22 mouse cellular contexts compared by ENCODE assay signal in genomic region chr5:74029787-74030186, GRCm38 (mm10). TPM values are rescaled to one million over a fixed set of nuclear protein-coding genes. Genes with fewer than 3 reads are reported as not detected.
DNase-seq lines count a peak whose midpoint lies in the region; ATAC-seq and TF ChIP-seq lines count a peak whose summit lies in the region.
"Had no signal": no experiment of that assay in that cellular context is flagged by ENCODE, and none has a peak within 500 bp of the region (broad histone marks: within the 10 kb centered on the region; RNA-seq: fewer than 3 reads in every experiment).

No protein-coding gene starts in this region.

- WGBS in lung, embryonic 16.5 days = 39% methylated on average over 7 of the region's 7 CpGs
- WGBS in lung, postnatal 0 days = 34% methylated on average over 7 of the region's 7 CpGs
- 71% methylated on average over 7 of the region's 7 CpGs for WGBS in midbrain, embryonic 13.5 days

- TF ChIP-seq EP300 in lung, postnatal 0 days (IDR thresholded peaks at IDR 0.05) = peak; percentile 61

- ATAC-seq in lung, embryonic 16.5 days (ENCODE audit: low read depth) = peak; percentile 45; the same call in 1 of the 2 replicates
- peak; percentile 71 for ATAC-seq in lung, postnatal 0 days
- ATAC-seq in midbrain, embryonic 13.5 days = no peak
- ATAC-seq: CD4-positive, CD25-positive, alpha-beta regulatory T cell, adult 4 months; forebrain, embryonic 15.5 days; hindbrain, postnatal 0 days had no signal

- TF ChIP-seq CTCF in lung, postnatal 0 days (IDR thresholded peaks at IDR 0.05) = no peak

- no peak overlapping the region for H3K27ac ChIP-seq in lung, embryonic 16.5 days (ENCODE audit: low read length)
- no peak overlapping the region for H3K27ac ChIP-seq in lung, postnatal 0 days (ENCODE audit: low read length)
- H3K27ac ChIP-seq in midbrain, embryonic 13.5 days = no peak overlapping the region
- H3K27ac ChIP-seq: forebrain, embryonic 15.5 days; heart, adult 2 months; heart, embryonic 15.5 days; hindbrain, postnatal 0 days; liver, embryonic 14.5 days had no signal

- peak; percentile 42 for DNase-seq in adrenal gland, adult 2 months
- no peak for DNase-seq in adrenal gland, adult 18-20 months (ENCODE audit: low spot score in 2 of 2)
- no peak for DNase-seq in lung, postnatal 10 days
- DNase-seq in lung, postnatal 0 days (ENCODE audit: low spot score) = peak; percentile 46
- no peak for DNase-seq in gastrocnemius, adult 8-10 months (ENCODE audit: low spot score in 2 of 2)
- DNase-seq: cerebellum, adult 18-20 months; cerebellum, postnatal 25 days; embryo, embryonic 11 days; gastrocnemius, postnatal 25 days; heart, adult 2 months; heart, postnatal 4 days; kidney, adult 9 months; right cerebral cortex, postnatal 14 days; thymus, postnatal 14 days had no signal

- H3K4me3 ChIP-seq in lung, embryonic 16.5 days (ENCODE audit: low read length) = no peak overlapping the region
- no peak overlapping the region for H3K4me3 ChIP-seq in lung, postnatal 0 days (ENCODE audit: low read depth, low read length)
- no peak overlapping the region for H3K4me3 ChIP-seq in midbrain, embryonic 13.5 days (replicated peaks)
- H3K4me3 ChIP-seq: forebrain, embryonic 15.5 days; heart, adult 2 months; heart, embryonic 15.5 days had no signal

- H3K9ac ChIP-seq in lung, embryonic 16.5 days (ENCODE audit: low read length) = no peak overlapping the region
- no peak overlapping the region for H3K9ac ChIP-seq in lung, postnatal 0 days (replicated peaks; ENCODE audit: low read depth)
- H3K9ac ChIP-seq in midbrain, embryonic 13.5 days (replicated peaks) = no peak overlapping the region
- H3K9ac ChIP-seq: forebrain, embryonic 15.5 days; heart, embryonic 15.5 days; liver, embryonic 14.5 days had no signal

- no peak overlapping the region for H3K4me2 ChIP-seq in lung, embryonic 16.5 days (ENCODE audit: low read depth, low read length)
- no peak overlapping the region for H3K4me2 ChIP-seq in lung, postnatal 0 days (replicated peaks; ENCODE audit: low read depth, low read length)
- no peak overlapping the region for H3K4me2 ChIP-seq in midbrain, embryonic 13.5 days (replicated peaks)
- H3K4me2 ChIP-seq: forebrain, embryonic 15.5 days; heart, embryonic 15.5 days; midbrain, embryonic 11.5 days had no signal

- peaks cover 19% of the 10 kb centered on the region for H3K36me3 ChIP-seq in lung, embryonic 16.5 days (ENCODE audit: control insufficient read depth, insufficient read depth, low read length)
- 0 out of 2 replicates have a peak, but pooled peaks cover 8% of the 10 kb centered on the region for H3K36me3 ChIP-seq in lung, postnatal 0 days (ENCODE audit: insufficient read depth, low read length)
- H3K36me3 ChIP-seq in midbrain, embryonic 13.5 days = peaks cover 19% of the 10 kb centered on the region
- H3K36me3 ChIP-seq: forebrain, embryonic 15.5 days had no signal

- H3K4me1 ChIP-seq in lung, embryonic 16.5 days (replicated peaks; ENCODE audit: control insufficient read depth, insufficient read depth, low read length) = peaks cover 7% of the 10 kb centered on the region; the same call in 1 of the 2 replicates
- no peaks in the 10 kb centered on the region for H3K4me1 ChIP-seq in lung, postnatal 0 days (ENCODE audit: insufficient read depth, low read depth, low read length)
- H3K4me1 ChIP-seq in midbrain, embryonic 13.5 days (replicated peaks) = 0 out of 2 replicates have a peak, but pooled peaks cover 4% of the 10 kb centered on the region
- H3K4me1 ChIP-seq: forebrain, embryonic 15.5 days had no signal

- no peaks in the 10 kb centered on the region for H3K27me3 ChIP-seq in lung, embryonic 16.5 days (ENCODE audit: control insufficient read depth, insufficient read depth, low read depth, low read length)
- no peaks in the 10 kb centered on the region for H3K27me3 ChIP-seq in lung, postnatal 0 days (replicated peaks; ENCODE audit: insufficient read depth, low read length)
- H3K27me3 ChIP-seq in midbrain, embryonic 13.5 days = no peaks in the 10 kb centered on the region
- H3K27me3 ChIP-seq: forebrain, embryonic 15.5 days; heart, embryonic 15.5 days had no signal

- H3K9me3 ChIP-seq in lung, embryonic 16.5 days (ENCODE audit: control insufficient read depth, low read length) = no peaks in the 10 kb centered on the region
- H3K9me3 ChIP-seq in lung, postnatal 0 days (ENCODE audit: low read length) = no peaks in the 10 kb centered on the region
- H3K9me3 ChIP-seq in midbrain, embryonic 13.5 days = no peaks in the 10 kb centered on the region
- H3K9me3 ChIP-seq: forebrain, embryonic 15.5 days; heart, embryonic 15.5 days had no signal

RNA-seq across cellular contexts. Expression of gene Usp46, which starts 38.4 kb away (rescaled TPM):
- 10 to 100 TPM; 29.5 to 32.6 TPM for total RNA-seq in adrenal gland, adult 2 months (2021)
- polyA plus RNA-seq in adrenal gland, adult 2 months (2012; rRNA removed) = 1.5 TPM in 2 replicates
- 10 to 100 TPM; 25.8 to 26.9 TPM for total RNA-seq in adrenal gland, adult 18-20 months (2021)
- 50.7 and 52.3 TPM in 2 replicates for polyA plus RNA-seq in lung, embryonic 16.5 days (2015; fragmentation: Nextera tagmentation; extraction: Ambion mirVana)
- 27.3 and 33.8 TPM in 2 replicates for polyA plus RNA-seq in lung, postnatal 0 days (2015; fragmentation: Nextera tagmentation; extraction: Ambion mirVana)
- 10 to 100 TPM; 10.0 to 20.5 (median 14.1) TPM for total RNA-seq in gastrocnemius, adult 8-10 months (2022)
- 23.9 and 25.2 TPM in 2 replicates for polyA plus RNA-seq in midbrain, embryonic 13.5 days (2015; fragmentation: Nextera tagmentation; extraction: Ambion mirVana)

Comparison
In these comparisons a context has a peak if more than half of its experiments do, and no peak if none do; other contexts are left out.
1. DNase-seq: peak in adrenal gland, adult 2 months (single experiment) and lung, postnatal 0 days (single experiment); none in adrenal gland, adult 18-20 months (0 of 2), lung, postnatal 10 days (single experiment) and gastrocnemius, adult 8-10 months (0 of 2).